Mouse (Mus musculus): Measurements from ENCODE around the gene Acadvl.

Acadvl gene

DNA sequence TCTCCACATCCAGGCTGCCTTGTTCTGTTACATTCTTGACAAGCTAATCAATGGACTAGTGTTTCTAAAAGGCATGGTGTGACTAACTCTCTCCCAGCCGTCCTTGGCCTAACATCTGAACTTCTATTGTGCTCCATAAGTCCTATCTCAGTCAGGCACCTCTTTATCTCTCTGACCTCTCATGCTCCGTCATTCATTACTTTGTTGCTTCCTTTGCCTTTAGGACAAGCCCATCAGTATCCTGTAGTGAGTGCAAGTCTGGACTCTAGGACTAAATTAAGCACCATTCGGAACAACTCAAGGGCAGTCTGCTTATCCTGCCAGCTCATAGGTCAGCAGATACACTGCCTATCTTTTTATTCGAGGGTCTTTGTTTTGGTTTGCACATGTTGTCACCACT, 38.9 kb downstream of the Acadvl start:
- DNase-seq: no peak

GRCm38 (mm10) chr11:69974907-69975306, 40.3 kb downstream of the Acadvl start:
- DNase-seq: no peak

- DNase-seq: no peak
Measured at GRCm38 (mm10) chr11:69970775-69971174, 44.4 kb downstream of the Acadvl start.

DNA sequence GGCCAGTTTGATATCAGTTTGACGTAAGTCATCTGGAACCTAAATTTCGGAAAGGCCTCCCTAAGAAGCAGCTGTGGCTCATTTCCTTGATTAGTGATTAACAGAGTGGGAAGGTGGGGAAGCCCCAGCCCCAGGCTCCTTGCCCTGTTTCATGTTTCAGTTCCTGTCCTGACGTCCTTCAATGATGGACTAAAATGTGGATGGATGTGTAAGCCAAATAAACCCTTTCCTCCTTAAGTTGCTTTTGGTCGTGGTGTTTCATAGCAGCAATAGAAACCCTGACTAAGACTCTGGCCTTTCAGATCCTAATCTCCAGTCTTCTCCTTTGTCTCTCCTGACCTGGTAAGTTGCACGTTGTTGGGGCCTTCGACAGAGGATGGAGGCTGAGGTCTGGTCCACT, 45.0 kb downstream of the Acadvl start:
- DNase-seq: no peak

- DNase-seq: no peak
Measured at GRCm38 (mm10) chr11:69968793-69969192, 46.4 kb downstream of the Acadvl start.

GRCm38 (mm10) chr11:69966860-69967517, 48.2 kb downstream of the Acadvl start:
- no peak for DNase-seq

DNA sequence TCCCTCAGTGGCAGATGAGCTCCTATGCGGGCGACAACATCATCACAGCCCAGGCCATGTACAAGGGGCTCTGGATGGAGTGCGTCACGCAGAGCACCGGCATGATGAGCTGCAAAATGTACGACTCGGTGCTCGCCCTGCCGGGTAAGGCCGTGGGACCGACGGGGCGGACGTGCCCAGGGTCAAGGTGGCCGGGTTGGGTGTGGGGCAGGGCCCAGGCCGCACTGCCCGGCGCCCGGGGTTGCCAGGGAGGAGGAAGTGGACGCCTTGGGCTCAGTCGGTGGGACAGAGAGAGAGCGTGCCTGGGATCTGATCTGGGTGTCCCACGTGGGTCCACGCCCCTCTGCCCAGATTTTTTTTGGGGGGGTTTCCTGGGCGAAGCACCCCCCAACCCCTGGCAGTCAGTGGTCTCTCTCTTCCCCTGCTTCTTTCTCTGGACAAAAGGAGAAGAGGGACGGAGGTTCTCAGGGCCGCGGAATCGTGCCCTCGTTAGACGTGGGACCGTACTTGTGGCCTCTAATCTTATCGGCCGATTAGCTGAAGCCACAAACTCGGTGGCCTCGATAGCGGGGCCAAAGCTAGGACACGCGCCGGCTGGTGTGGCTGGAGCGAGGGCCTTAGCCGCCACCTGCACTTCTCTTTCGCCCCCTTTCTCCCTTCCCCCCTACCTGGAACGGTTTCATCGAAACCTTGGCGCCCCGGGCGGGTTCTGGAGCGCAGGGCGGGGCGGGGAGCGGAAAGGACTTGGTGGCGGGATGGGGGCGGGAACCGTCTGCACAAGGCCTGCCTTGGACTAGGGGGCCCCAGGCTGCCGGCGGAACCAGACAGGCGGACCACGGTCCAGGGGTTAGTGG, 49.0 kb downstream of the Acadvl start:
- DNase-seq: no peak

- DNase-seq: no peak
Measured at GRCm38 (mm10) chr11:69965271-69966005, 49.8 kb downstream of the Acadvl start.

GRCm38 (mm10) chr11:69964650-69965270, 50.5 kb downstream of the Acadvl start, which contains the start of gene Cldn7:
Gene Cldn7 (plus strand): TSS chr11:69964779.
- DNase-seq: no peak

- DNase-seq: no peak
Measured at GRCm38 (mm10) chr11:69961841-69962240, 53.4 kb downstream of the Acadvl start.

DNA sequence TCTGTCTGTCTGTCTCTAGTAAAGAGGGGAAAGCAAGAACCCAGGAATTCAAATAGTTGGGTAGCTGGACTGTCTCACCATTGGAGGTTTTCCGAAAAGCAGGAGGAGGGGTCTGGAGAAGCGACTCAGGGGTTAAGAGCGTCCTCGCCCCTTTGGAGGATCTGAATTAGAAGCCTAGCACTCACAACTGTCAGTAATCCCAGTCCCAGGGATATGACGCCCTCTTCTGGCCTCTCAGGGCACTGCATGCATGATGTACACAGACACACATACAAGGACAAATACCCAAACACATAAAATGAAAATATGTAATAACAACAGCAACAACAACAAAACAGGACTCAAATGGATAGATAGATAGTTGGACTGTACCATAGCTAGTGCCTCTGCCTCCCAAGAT, 54.6 kb downstream of the Acadvl start:
- DNase-seq: no peak

Measured in layer of hippocampus, adult 9-11 months (tissue).